Mouse (Mus musculus) E14TG2a.4 (cell line): ENCODE measurements around the gene Sh2d7.

Source experiments
- H3K27me3 ChIP-seq: 2 replicates; pipeline ENCODE4 v1.6.1; 2014; ENCODE audit warnings: low read length, control low read depth; ENCODE audit not compliant: insufficient read depth
- H3K36me3 ChIP-seq: 2 replicates; pipeline ENCODE4 v1.6.1; 2014; ENCODE audit warnings: low read length, control low read depth; ENCODE audit not compliant: insufficient read depth
- H3K4me1 ChIP-seq: replicated peaks from 2 replicates; pipeline ENCODE4 v1.6.1; 2014; ENCODE audit warnings: low read depth, low read length, control low read depth
- H3K4me3 ChIP-seq: replicated peaks from 2 replicates; pipeline ENCODE4 v1.5.1; 2014; ENCODE audit warnings: mild to moderate bottlenecking, low read length
- H3K9me3 ChIP-seq: 2 replicates; pipeline ENCODE4 v1.6.1; 2014; ENCODE audit warnings: low read length, control low read depth
- CTCF ChIP-seq: conservative IDR thresholded peaks from 2 replicates; pipeline ENCODE4 v1.5.1; 2014; ENCODE audit warnings: low read length
- NANOG ChIP-seq: IDR thresholded peaks from 2 replicates; pipeline ENCODE4 v1.6.1; 2014; ENCODE audit warnings: borderline replicate concordance, low read length, mixed read lengths
- POU5F1 ChIP-seq: IDR thresholded peaks from 2 replicates; pipeline ENCODE4 v1.6.1; 2014; ENCODE audit warnings: low read length, borderline replicate concordance

Gene Sh2d7

GRCm38 (mm10) chr9:54552409-54552808 is 13.6 kb downstream of the Sh2d7 start:
- Histone ChIP-seq H3K36me3 (no peaks in the 10 kb centered on the region), H3K4me3 (no peak overlapping the region), H3K4me1 (peaks cover 11% of the 10 kb centered on the region), H3K27me3 (peaks cover 34% of the 10 kb centered on the region), H3K9me3 (no peaks in the 10 kb centered on the region)
- TF ChIP-seq CTCF (peak; percentile 33), POU5F1 (no peak)

DNA sequence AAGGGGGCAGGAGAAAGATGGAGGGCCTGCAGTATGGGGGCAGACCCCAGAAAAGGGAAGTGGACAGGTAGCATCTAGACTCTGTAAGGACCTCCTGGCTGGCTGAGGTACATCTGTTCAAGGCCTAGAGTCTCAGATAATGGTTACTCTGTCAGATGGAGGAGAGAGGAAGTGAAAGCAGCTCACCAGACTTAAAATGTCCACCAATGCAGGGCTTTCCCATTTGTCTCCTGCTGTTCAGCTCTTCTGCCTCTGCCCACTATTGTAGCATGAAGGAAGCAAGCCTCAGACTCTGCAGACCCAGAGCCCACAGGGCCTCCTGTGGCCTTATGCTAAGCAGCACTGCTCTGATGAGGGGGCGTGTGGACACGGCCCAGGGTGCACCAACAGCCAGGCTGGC is 16.3 kb downstream of the Sh2d7 start:
- H3K4me1 ChIP-seq, result peaks cover 15% of the 10 kb centered on the region
- H3K27me3 ChIP-seq, result peaks cover 51% of the 10 kb centered on the region
- no peak overlapping the region for H3K4me3 ChIP-seq
- H3K36me3 ChIP-seq, result no peaks in the 10 kb centered on the region
- no peaks in the 10 kb centered on the region for H3K9me3 ChIP-seq
- no peak for TF ChIP-seq CTCF
- TF ChIP-seq NANOG, result no peak
- no peak for TF ChIP-seq POU5F1

GRCm38 (mm10) chr9:54558731-54559130 is 19.9 kb downstream of the Sh2d7 start:
- H3K27me3 ChIP-seq, result peaks cover 53% of the 10 kb centered on the region
- no peaks in the 10 kb centered on the region for H3K9me3 ChIP-seq
- peaks cover 14% of the 10 kb centered on the region for H3K4me1 ChIP-seq
- TF ChIP-seq NANOG, result no peak
- TF ChIP-seq CTCF, result no peak
- no peak for TF ChIP-seq POU5F1
- H3K4me3 ChIP-seq, result no peak overlapping the region
- H3K36me3 ChIP-seq, result no peaks in the 10 kb centered on the region

DNA sequence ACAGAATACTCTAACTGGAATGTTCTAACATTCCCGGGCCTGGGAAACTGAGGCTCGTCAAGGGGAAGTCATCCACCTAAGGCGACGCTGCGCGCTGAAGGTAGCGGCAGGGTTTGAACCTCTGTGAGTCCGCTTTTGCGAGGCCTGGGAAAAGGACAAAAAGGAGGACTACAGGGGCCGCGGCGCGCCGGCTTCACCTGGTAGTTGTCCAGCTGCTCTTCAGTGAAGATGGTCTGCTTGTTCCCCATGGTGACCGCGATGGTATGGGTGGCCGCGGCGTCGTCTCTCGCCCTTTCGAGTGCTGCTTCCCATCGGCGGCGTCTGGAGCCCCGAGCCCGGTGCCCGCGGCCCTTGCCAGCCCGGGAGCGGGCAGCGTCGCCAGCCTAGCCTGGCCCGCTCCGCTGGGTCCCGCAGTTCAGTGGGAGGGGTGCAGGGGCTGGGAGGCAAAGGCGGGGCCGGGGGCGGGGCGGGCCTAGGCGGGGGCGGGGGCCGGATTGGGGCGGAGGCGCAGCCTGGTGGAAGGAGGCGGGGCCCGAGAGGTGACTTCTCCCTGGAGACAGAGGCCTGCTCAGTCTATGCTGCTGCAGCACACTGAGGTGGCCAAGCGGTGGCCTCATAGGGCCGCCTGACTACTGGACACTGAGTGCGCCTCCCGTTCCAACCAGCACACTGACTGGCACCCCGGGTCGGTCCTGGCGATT is 21.1 kb downstream of the Sh2d7 start, which contains the start of gene Cib2:
Gene Cib2, minus strand, starts transcription at position 448 of the 701 bp plus-strand sequence.
- Histone ChIP-seq H3K4me3 (peak within 1 kb of the TSS; percentile 77), H3K27me3 (peaks cover 43% of the 10 kb centered on the region), H3K36me3 (no peaks in the 10 kb centered on the region), H3K4me1 (peaks cover 14% of the 10 kb centered on the region), H3K9me3 (no peaks in the 10 kb centered on the region)
- TF ChIP-seq POU5F1, result no peak
- TF ChIP-seq NANOG, result no peak
- TF ChIP-seq CTCF, result no peak

DNA sequence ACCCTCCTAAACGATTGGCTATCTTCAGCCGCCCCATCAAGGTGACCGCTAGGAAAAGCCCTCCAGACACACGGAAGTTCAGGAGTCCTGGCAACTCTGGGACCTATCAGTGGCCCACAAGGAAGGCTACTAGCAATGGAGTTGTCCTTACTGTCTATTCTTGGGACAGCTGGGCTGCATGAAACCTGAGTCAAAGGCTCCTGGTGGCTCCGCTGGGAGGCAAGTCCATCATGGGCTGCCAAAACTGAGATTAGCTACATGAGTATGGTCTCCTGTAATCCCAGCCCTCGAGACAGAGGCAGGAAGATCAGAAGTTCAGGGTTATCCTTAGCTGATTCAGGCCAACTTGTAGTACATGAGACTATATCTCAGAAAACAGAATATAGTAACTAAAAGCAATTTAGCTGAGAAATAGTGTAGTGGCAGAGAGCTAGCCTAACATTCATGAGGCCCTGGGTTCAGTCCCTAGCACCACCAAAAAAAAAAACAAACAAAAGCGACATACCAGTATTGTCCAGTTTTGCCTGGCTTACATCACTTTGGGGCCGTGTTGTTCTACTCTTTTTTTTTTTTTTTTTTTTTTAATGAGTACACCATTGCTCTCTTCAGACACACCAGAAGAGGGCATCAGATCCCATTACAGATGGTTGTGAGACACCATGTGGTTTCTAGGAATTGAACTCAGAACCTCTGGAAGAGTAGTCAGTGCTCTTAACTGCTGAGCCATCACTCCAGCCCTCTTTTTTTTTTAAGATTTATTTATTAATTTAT is 22.2 kb downstream of the Sh2d7 start:
- Histone ChIP-seq H3K9me3 (no peaks in the 10 kb centered on the region), H3K36me3 (no peaks in the 10 kb centered on the region), H3K27me3 (peaks cover 35% of the 10 kb centered on the region), H3K4me3 (peak overlapping the region; percentile 57), H3K4me1 (peaks cover 14% of the 10 kb centered on the region)
- TF ChIP-seq CTCF (no peak), NANOG (no peak), POU5F1 (no peak)

DNA sequence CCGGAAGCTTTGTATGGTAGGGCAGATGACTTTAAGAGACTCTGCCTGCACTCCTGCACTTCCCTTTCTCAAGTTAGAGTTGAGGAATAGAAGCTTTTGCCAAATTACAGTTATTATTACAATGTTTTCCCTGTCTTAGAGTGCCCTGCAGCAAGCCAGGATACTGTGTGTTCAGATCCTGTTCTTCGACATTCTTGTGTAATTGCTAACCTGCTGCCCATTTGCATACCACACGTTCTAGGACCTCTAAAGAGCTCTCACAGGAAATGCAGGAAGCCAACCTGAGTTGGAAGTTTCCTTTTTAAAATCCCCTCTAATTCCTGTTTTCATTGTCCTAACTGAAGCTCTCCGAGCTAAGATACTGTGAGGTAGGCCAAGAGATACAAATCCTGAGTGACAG is 28.2 kb downstream of the Sh2d7 start:
- no peaks in the 10 kb centered on the region for H3K9me3 ChIP-seq
- no peak for TF ChIP-seq POU5F1
- no peak for TF ChIP-seq CTCF
- no peak for TF ChIP-seq NANOG
- H3K27me3 ChIP-seq, result peaks cover 6% of the 10 kb centered on the region; the same call in 1 of the 2 replicates
- H3K4me1 ChIP-seq, result peaks cover 12% of the 10 kb centered on the region
- H3K4me3 ChIP-seq, result no peak overlapping the region
- no peaks in the 10 kb centered on the region for H3K36me3 ChIP-seq

GRCm38 (mm10) chr9:54568732-54569131 is 29.9 kb downstream of the Sh2d7 start:
- Histone ChIP-seq H3K4me3 (no peak overlapping the region), H3K36me3 (no peaks in the 10 kb centered on the region), H3K9me3 (no peaks in the 10 kb centered on the region), H3K27me3 (peaks cover 3% of the 10 kb centered on the region; the same call in 1 of the 2 replicates), H3K4me1 (peaks cover 12% of the 10 kb centered on the region)
- TF ChIP-seq NANOG (no peak), POU5F1 (no peak), CTCF (0 out of 2 replicates have a peak, but pooled peaks have one; percentile 1)

DNA sequence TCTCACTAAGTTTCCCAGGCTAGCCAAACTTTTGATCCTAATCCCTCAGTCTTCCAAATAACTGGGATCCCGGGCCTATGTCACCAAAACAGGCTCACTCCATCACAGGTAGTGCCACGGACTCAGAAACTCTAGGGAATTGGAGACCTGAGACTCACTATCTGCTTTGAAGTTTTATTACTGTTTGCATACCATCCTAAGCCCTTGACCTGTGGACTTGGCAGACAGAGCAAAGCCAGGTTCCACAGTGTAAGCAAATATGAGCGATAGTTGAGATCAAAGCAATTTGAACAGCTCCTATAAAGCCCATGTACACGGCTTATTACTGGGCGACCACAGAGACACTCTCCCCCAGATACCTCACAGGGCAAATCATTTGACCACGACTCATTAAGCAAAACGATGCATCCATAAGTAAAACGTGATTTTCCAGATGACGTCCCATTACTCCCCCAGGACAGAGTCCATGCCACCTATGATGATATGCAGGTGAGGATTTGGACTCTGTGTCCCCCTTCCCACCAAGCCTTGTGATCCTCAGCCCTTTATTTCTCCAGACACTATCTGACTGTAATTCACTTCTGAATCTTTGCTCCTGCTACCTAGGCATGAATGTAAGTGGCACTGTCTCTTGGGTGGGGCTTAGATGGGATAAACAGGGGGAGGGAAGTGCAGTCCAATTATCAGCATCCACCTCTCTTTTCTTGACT is 32.5 kb downstream of the Sh2d7 start:
- TF ChIP-seq POU5F1 (no peak), NANOG (no peak)
- Histone ChIP-seq H3K4me1 (peaks cover 12% of the 10 kb centered on the region), H3K36me3 (no peaks in the 10 kb centered on the region), H3K9me3 (no peaks in the 10 kb centered on the region), H3K27me3 (no peaks in the 10 kb centered on the region), H3K4me3 (no peak overlapping the region)
